Mouse (Mus musculus) heart, embryonic 10.5 days (tissue): ENCODE measurements around the gene Baz1a. TPM values are rescaled to one million over a fixed set of nuclear protein-coding genes. Genes with fewer than 3 reads are reported as not detected.
"Not testable (repeated sequence)": the region's sequence is repeated elsewhere in the genome, so short reads cannot be mapped to it uniquely, and the experiment has no call there.

ENCODE experiments used
- DNase-seq: peaks from one replicate; pipeline ENCODE4 v3.0.0-alpha.2; 2017; ENCODE audit warnings: low spot score
- H3K27ac ChIP-seq: fragments of 300-500 bp; sonication (generic); 2 replicates; pipeline ENCODE4 v1.5.1; 2016; ENCODE audit warnings: mild to moderate bottlenecking
- H3K27me3 ChIP-seq: fragments of 300-500 bp; sonication (generic); 2 replicates; pipeline ENCODE4 v1.6.1; 2016; ENCODE audit warnings: mild to moderate bottlenecking; ENCODE audit not compliant: poor library complexity, insufficient read depth, severe bottlenecking
- H3K36me3 ChIP-seq: fragments of 300-500 bp; sonication (generic); 2 replicates; pipeline ENCODE4 v1.6.1; 2016; ENCODE audit warnings: mild to moderate bottlenecking, moderate library complexity
- H3K4me1 ChIP-seq: fragments of 300-500 bp; sonication (generic); 2 replicates; pipeline ENCODE4 v1.6.1; 2016; ENCODE audit warnings: mild to moderate bottlenecking
- H3K4me3 ChIP-seq: fragments of 300-500 bp; sonication (generic); 2 replicates; pipeline ENCODE4 v1.5.1; 2016; ENCODE audit warnings: mild to moderate bottlenecking, moderate library complexity
- H3K9me3 ChIP-seq: fragments of 300-500 bp; sonication (generic); 2 replicates; pipeline ENCODE4 v1.6.1; 2016; ENCODE audit warnings: mild to moderate bottlenecking, moderate library complexity
- WGBS: fragments of 180-500 bp; shearing (Covaris S2); methylation state at CpG from one replicate; pipeline ENCODE4 v1.1.7; 2016; 5-methylcytosine and 5-hydroxymethylcytosine counted together
- polyA plus RNA-seq: library from polyadenylated mRNA; unstranded; fragments of >200 nt; fragmentation: Nextera tagmentation; extraction: Ambion mirVana; gene quantifications from 2 replicates; pipeline ENCODE4 v1.2.1, GENCODE M21; 2016

The Baz1a gene
- polyA plus RNA-seq, 1 experiment from 2014 or later, result 24.7 TPM

DNA sequence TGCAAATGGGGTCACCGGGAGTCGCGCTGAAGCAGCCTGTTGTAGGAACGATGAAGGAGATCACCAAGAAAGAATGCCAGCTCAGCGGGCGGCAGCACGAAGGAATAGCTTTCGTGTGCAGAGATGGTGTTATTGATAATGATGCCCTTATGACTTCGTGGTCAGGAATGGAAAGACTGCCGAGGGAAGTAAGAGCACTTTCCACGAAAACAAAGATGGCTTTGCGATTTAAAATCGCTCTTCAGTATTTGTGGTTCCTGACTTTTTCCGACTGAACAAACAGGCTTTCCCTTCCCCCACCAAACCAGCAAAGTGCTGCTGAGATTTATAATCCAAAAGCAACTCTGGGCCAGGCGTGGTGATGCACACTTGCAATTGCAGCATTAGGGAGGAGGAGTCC is 26.9 kb upstream of the Baz1a start:
- Histone ChIP-seq H3K27me3 (no peaks in the 10 kb centered on the region), H3K27ac (no peak overlapping the region), H3K9me3 (no peaks in the 10 kb centered on the region), H3K4me3 (no peak overlapping the region), H3K4me1 (no peaks in the 10 kb centered on the region), H3K36me3 (peaks cover 13% of the 10 kb centered on the region)
- 72% methylated on average over 15 of the region's 15 CpGs for WGBS
- DNase-seq, result no peak

DNA sequence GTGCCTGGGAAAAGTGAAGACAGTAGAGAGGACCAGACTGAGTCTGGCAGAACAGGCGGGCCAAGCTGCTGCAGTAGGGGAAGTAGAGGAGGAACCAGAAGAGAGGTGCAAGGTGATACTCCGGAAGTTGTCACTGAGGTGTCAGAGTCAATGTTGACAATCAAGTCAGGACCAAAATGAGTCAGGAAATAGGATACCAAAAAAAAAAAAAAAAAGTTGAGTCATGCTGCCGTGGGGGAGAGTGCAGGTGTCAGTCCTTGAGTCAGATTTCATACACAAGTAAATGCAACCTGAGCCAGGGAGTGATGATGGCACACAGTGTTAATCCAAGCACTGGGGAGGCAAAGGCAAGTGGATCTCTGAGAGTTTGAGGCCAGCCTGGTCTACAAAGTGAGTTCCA is 12.9 kb upstream of the Baz1a start:
- H3K4me1 ChIP-seq, result no peaks in the 10 kb centered on the region
- no peak for DNase-seq
- WGBS, result 47% methylated on average over 3 of the region's 3 CpGs
- H3K36me3 ChIP-seq, result no peaks in the 10 kb centered on the region
- no peak overlapping the region for H3K4me3 ChIP-seq
- H3K27me3 ChIP-seq, result no peaks in the 10 kb centered on the region
- no peak overlapping the region for H3K27ac ChIP-seq
- no peaks in the 10 kb centered on the region for H3K9me3 ChIP-seq

DNA sequence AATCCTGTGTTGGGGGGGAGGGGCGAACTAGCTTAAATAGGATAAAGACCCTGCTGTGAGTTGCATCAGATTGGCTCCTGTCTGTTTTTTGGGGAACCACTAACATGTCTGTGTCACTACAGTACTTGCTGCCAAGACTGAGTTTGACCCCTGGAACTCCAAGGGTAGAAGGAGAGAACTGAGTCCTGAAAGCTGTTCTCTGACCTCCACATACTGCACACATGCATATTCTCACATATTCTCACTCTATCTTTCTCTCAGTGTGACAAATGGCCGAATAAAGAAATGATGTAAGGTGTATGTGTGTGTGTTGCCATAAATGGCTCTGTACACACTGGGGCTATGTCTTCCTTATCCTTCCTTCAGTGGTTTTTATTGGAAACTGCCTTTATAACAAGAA is 9.1 kb upstream of the Baz1a start:
- Histone ChIP-seq H3K4me3 (no peak overlapping the region), H3K27me3 (no peaks in the 10 kb centered on the region)

DNA sequence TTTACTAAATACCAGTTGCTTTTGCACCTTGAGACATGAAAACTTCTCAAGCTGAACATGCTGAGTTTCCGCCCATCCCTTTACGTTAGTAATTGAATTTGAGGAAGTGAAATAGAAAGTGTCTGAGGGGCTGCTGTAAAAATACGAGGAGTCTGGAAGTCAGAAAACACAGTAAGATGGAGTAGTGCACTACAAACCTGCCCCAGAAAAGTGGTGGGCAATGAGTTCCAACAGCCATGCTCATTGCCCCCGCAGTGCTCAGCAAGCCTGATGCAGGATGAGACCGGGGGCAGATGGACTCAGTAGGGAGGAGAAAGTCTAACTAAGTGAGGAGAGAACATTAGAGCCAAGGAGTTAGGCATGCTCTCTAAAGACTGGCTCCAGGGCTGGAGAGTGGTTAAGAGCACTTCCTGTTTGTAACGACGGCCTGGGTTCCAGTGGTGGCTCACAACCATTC is 5.3 kb upstream of the Baz1a start:
- WGBS, result 75% methylated on average over 7 of the region's 7 CpGs
- H3K36me3 ChIP-seq, result no peaks in the 10 kb centered on the region

More for the DNA sequence above, 9.1 kb upstream of the Baz1a start:
- 58% methylated on average over 2 of the region's 2 CpGs for WGBS
- no peaks in the 10 kb centered on the region for H3K36me3 ChIP-seq
- no peak overlapping the region for H3K27ac ChIP-seq
- H3K9me3 ChIP-seq, result no peaks in the 10 kb centered on the region
- no peaks in the 10 kb centered on the region for H3K4me1 ChIP-seq
- no peak for DNase-seq

DNA sequence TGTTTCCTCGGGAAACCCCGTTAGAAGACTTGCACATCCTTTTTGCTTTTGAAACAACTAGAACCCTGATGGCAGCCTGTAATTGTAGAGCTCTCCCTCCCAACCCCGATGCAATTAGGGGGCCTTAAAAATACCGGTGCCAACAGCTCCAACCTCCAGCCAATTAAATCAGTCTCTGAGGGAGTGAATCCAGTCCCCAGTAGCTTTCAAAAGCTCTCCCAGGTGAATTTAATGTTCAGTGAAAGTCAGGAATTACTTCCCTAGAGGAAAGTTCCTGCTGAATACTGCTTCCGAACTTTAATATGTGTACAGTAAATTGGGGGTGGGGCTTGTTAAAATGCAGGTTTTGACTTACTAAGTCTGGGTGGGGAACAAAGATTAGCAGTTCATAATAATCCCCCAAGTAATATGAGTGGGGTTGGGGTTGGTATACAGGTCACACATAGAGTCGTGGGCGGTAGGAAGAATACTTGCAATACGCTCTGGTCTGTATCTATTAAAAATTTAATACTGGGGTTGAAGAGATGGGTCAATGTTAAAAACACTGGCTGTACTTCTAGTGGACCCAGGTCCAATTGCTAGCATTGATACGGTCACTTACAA is 3.1 kb upstream of the Baz1a start:
- WGBS, result 71% methylated on average over 9 of the region's 9 CpGs
- Histone ChIP-seq H3K27me3 (no peaks in the 10 kb centered on the region), H3K27ac (no peak overlapping the region), H3K4me3 (no peak overlapping the region), H3K9me3 (no peaks in the 10 kb centered on the region), H3K36me3 (no peaks in the 10 kb centered on the region), H3K4me1 (no peaks in the 10 kb centered on the region)
- DNase-seq, result no peak

More for the DNA sequence above, 5.3 kb upstream of the Baz1a start:
- Histone ChIP-seq H3K9me3 (no peaks in the 10 kb centered on the region), H3K4me3 (no peak overlapping the region), H3K27me3 (no peaks in the 10 kb centered on the region), H3K27ac (no peak overlapping the region), H3K4me1 (no peaks in the 10 kb centered on the region)
- no peak for DNase-seq

DNA sequence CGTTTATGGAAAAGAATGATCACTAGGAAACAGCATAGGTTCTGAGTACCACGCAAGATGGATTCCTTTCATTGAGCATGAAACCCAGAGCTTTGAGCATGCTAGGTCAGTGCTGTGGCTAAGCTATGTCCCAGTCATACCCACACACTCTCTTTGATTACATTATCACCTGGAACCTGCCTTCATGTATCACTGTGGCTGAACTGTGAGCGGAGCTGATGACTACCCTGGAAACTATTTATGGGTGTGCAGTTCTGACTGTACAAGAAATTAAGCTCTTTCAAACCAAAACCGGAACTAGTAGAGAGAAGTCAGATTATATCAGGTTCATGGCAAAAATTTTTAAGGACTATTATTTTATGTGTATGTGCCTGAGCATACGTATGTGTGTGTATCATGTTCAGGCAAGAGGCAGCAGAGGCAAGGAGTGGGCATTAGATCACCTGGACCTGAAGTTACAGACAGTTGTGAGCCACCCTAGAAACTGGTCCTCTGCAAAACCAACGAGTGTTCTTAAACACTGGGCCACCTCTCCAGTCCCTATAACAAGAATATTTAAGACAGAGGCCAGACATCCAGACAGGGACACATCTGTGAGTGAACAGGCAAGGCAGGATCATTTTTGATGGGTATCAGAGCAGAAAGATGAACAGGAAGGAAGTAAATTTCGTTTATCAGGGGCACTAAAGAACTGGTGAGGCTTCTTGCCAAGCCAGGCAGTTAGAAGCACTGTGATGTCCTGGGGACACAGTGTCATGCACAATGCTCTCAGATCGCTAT is 2.4 kb upstream of the Baz1a start:
- no peak overlapping the region for H3K27ac ChIP-seq
- no peak for DNase-seq

DNA sequence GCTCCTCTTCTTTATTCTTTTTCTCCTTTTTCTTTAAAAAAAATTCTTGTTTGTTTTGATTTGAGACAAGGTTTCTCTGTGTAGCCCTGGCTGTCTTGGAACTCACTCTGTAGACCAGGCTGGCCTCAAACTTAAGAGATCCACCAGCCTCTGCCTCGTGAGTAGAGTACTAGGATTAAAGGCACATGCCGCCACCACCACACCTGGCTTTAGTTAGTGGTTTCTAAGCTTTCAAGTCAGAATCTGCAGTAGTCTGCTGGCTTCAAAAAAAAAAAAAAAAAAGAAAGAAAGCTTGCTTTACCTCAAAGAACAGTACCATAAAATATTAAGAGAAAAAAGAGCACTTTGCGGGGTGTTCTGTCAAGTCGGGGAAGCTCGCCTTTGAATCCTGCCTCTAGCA is 1.3 kb upstream of the Baz1a start:
- 80% methylated on average over 5 of the region's 5 CpGs for WGBS
- no peaks in the 10 kb centered on the region for H3K36me3 ChIP-seq
- DNase-seq, result no peak
- no peaks in the 10 kb centered on the region for H3K27me3 ChIP-seq
- no peaks in the 10 kb centered on the region for H3K4me1 ChIP-seq
- H3K27ac ChIP-seq, result no peak overlapping the region
- H3K4me3 ChIP-seq, result no peak overlapping the region
- H3K9me3 ChIP-seq, result no peaks in the 10 kb centered on the region

More for the DNA sequence above, 2.4 kb upstream of the Baz1a start:
- Histone ChIP-seq H3K36me3 (no peaks in the 10 kb centered on the region), H3K9me3 (no peaks in the 10 kb centered on the region), H3K27me3 (no peaks in the 10 kb centered on the region), H3K4me1 (no peaks in the 10 kb centered on the region), H3K4me3 (no peak overlapping the region)
- WGBS, result 70% methylated on average over 8 of the region's 8 CpGs

DNA sequence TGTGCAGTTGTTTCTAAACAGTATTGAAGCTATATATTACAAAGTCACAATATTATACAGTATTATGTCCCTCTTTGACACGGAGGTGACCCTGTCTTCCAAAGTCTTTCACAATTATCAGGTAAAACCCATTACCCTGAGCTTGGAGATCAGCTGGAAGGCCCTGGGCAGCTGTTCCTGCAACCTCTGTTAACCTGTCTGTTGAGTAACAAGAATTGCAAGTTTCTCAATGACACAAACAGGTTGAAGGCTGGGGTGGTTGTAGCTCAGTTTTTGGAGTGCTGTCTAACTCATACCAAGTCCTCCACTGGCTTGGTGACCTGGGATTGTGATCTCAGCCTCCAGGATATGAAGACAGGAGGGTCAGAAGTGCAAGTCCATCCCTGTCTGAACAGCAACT is 1.1 kb downstream of the Baz1a start:
- no peaks in the 10 kb centered on the region for H3K4me1 ChIP-seq
- 68% methylated on average over 1 of the region's 1 CpGs for WGBS
- H3K4me3 ChIP-seq, result no peak overlapping the region
- H3K36me3 ChIP-seq, result no peaks in the 10 kb centered on the region
- H3K27ac ChIP-seq, result no peak overlapping the region
- H3K27me3 ChIP-seq, result no peaks in the 10 kb centered on the region
- H3K9me3 ChIP-seq, result no peaks in the 10 kb centered on the region
- DNase-seq, result no peak

DNA sequence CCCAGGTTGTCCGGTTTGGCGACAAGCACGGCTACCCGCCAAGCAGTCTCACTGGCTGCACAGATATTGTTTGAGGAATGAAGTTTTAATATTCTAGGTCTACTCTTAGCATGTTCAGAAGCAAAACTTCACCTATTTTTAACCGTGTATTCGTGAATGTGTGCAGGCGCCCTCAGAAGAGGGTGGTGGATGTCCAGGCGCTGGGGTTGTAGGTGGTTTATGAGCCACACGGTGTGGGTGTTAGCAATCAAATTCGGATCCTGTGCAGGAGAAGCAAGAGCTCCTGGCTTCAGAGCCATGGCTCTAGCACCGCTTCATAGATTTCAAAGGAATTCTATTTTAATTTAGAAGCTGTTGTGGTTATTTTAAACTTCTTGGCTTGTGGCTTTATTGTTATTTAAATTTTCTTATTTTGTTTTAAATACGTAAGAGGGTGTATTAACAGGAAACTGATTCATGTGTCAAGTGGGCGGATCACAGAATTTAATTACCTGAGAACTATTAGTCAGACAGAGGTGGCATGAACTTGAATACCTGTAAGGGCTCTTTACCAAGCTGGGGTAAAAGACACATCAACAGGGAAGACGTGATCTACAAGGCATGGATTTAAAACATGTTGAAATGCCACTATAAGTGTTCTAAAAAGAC is 6.7 kb downstream of the Baz1a start:
- DNase-seq, result peak; percentile 22
- H3K9me3 ChIP-seq, result 0 out of 2 replicates have a peak, but pooled peaks cover 3% of the 10 kb centered on the region
- H3K36me3 ChIP-seq, result no peaks in the 10 kb centered on the region
- no peaks in the 10 kb centered on the region for H3K27me3 ChIP-seq
- H3K4me3 ChIP-seq, result no peak overlapping the region
- no peaks in the 10 kb centered on the region for H3K4me1 ChIP-seq
- WGBS, result 84% methylated on average over 14 of the region's 14 CpGs
- no peak overlapping the region for H3K27ac ChIP-seq

DNA sequence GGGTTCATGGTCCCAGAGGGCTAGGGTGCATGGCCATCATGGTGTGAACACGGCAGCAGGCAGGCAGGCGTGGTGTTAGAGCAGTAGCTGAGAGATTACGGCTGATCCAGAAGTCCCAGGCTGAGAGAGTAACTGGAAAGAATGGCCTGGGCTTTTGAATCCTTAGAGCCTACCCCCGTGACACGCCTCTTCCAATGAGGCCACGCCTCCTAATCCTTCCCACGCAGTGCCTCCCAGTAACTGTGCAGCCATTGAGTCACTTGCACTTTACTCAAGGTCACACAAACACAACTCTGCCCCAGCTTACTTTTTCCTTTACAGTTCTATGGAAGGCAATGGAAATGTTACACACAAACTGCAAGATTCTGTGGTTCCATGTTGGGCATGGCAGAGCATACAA is 8.1 kb downstream of the Baz1a start:
- Histone ChIP-seq H3K36me3 (no peaks in the 10 kb centered on the region), H3K27ac (no peak overlapping the region), H3K27me3 (no peaks in the 10 kb centered on the region), H3K4me3 (no peak overlapping the region), H3K4me1 (no peaks in the 10 kb centered on the region), H3K9me3 (0 out of 2 replicates have a peak, but pooled peaks cover 3% of the 10 kb centered on the region)
- WGBS, result 90% methylated on average over 7 of the region's 7 CpGs
- no peak for DNase-seq

DNA sequence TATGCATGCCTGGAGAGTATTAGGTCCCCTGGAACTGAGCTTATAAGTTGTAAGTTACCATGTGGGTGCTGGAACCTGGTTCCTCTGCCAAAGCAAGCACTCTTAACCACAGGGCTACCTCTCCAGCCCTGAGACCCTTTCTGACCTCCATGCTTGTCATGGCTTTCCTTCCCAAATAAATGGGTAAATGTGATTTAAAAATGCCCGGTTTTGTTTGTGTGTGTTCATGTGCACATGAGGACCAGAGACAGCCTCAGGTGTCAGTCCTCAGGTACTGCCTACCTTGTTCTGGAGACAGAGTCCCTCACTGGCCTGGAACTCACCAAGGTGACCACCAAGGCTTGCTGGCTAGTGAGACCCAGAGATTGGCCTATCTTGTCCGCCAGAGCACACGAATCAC is 9.8 kb downstream of the Baz1a start:
- 0 out of 2 replicates have a peak, but pooled peaks cover 3% of the 10 kb centered on the region for H3K9me3 ChIP-seq
- peak; percentile 59 for DNase-seq
- H3K4me1 ChIP-seq, result no peaks in the 10 kb centered on the region
- no peak overlapping the region for H3K4me3 ChIP-seq
- no peaks in the 10 kb centered on the region for H3K36me3 ChIP-seq
- no peaks in the 10 kb centered on the region for H3K27me3 ChIP-seq
- H3K27ac ChIP-seq, result no peak overlapping the region
- 80% methylated on average over 3 of the region's 3 CpGs for WGBS

DNA sequence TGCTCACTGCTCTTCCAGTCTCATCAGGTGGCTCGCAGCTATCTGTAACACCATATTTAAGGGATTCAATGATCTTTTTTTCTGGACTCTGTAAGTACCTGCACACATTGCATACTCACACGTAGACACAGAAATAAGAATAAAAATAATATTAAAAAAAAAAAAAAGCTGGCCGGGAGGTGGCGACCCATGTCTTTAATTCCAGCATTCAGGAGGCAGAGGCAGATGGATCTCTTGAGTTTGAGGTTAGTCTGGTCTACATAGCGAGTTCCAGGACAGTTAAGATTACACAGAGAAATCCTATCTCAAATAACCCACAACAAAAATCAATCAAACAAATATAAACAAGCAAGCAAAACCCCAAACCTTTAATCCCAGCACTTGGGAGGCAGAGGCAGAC is 10.3 kb downstream of the Baz1a start:
- Histone ChIP-seq H3K4me1 (no peaks in the 10 kb centered on the region), H3K36me3 (no peaks in the 10 kb centered on the region), H3K9me3 (0 out of 2 replicates have a peak, but pooled peaks cover 3% of the 10 kb centered on the region), H3K27ac (no peak overlapping the region), H3K4me3 (no peak overlapping the region), H3K27me3 (no peaks in the 10 kb centered on the region)
- DNase-seq, result no peak
- 83% methylated on average over 5 of the region's 5 CpGs for WGBS

DNA sequence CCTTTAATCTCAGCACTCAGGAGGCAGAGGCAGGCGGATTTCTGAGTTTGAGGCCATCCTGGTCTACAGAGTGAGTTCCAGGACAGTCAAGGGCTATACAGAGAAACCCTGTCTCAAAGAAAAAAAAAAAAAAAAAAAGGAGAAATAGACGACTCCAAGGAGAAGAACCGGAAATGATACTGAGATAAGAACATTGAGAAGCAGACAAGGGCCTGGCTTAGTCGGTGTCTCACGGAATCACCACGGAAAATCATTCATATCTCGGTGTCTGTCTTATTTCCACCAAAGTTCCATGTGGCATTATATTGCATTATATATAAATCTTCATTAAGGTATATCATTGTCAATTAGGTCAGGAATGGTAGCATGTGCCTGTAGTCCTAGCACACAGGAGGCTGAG is 11.6 kb downstream of the Baz1a start:
- WGBS, result 82% methylated on average over 7 of the region's 7 CpGs
- not testable (repeated sequence) for H3K9me3 ChIP-seq, H3K27ac ChIP-seq, H3K36me3 ChIP-seq, H3K4me1 ChIP-seq, H3K27me3 ChIP-seq, H3K4me3 ChIP-seq, DNase-seq
